Mouse (Mus musculus): ENCODE data around the gene Agap3.

Gene Agap3

GRCm38 (mm10) chr5:24433993-24434392 lies 18.0 kb upstream of the Agap3 start:
- no peak for DNase-seq

- no peak for DNase-seq
Measured at GRCm38 (mm10) chr5:24441187-24441586, 10.8 kb upstream of the Agap3 start.

GRCm38 (mm10) chr5:24442029-24442428 lies 9.9 kb upstream of the Agap3 start:
- DNase-seq: no peak

- no peak for DNase-seq
Measured at GRCm38 (mm10) chr5:24443204-24443603, 8.8 kb upstream of the Agap3 start.

GRCm38 (mm10) chr5:24443927-24444326 lies 8.1 kb upstream of the Agap3 start:
- DNase-seq: no peak

- peak; percentile 96 for DNase-seq
Measured at GRCm38 (mm10) chr5:24444746-24445427, 7.1 kb upstream of the Agap3 start, which contains the start of gene Fastk. Gene Fastk (minus strand): TSS chr5:24445287.

- DNase-seq: no peak
Measured at GRCm38 (mm10) chr5:24445428-24446080, 6.4 kb upstream of the Agap3 start.

GRCm38 (mm10) chr5:24446630-24447029 lies 5.3 kb upstream of the Agap3 start:
- DNase-seq: no peak

GRCm38 (mm10) chr5:24447624-24448298 lies 4.2 kb upstream of the Agap3 start, which contains the start of gene Tmub1:
Gene Tmub1 (minus strand): TSS chr5:24447854.
- peak; percentile 89 for DNase-seq

- peak; percentile 91 for DNase-seq
Measured at GRCm38 (mm10) chr5:24451264-24452029, 530 bp upstream of the Agap3 start.

GRCm38 (mm10) chr5:24452691-24453233 lies 785 bp downstream of the Agap3 start:
- DNase-seq: peak; percentile 64

- no peak for DNase-seq
Measured at GRCm38 (mm10) chr5:24453283-24453984, 1.5 kb downstream of the Agap3 start.

GRCm38 (mm10) chr5:24453985-24454303 lies 2.0 kb downstream of the Agap3 start:
- DNase-seq: no peak

GRCm38 (mm10) chr5:24455076-24455475 lies 3.1 kb downstream of the Agap3 start:
- no peak for DNase-seq

GRCm38 (mm10) chr5:24455613-24456012 lies 3.6 kb downstream of the Agap3 start:
- DNase-seq: no peak

- no peak for DNase-seq
Measured at GRCm38 (mm10) chr5:24466762-24467161, 14.8 kb downstream of the Agap3 start.

GRCm38 (mm10) chr5:24470600-24470999 lies 18.6 kb downstream of the Agap3 start:
- peak; percentile 83 for DNase-seq

- DNase-seq: no peak
Measured at GRCm38 (mm10) chr5:24472884-24473619, 21.1 kb downstream of the Agap3 start.

- no peak for DNase-seq
Measured at GRCm38 (mm10) chr5:24474025-24474722, 22.2 kb downstream of the Agap3 start.

- peak; percentile 39 for DNase-seq
Measured at GRCm38 (mm10) chr5:24474723-24475261, 22.8 kb downstream of the Agap3 start.

Data from liver (tissue).